Mouse (Mus musculus) cerebellum, postnatal 14 days (tissue): ENCODE data around the gene Hist1h3f.

ENCODE experiments used
- DNase-seq, 2 experiments: peaks; one replicate each; pipeline ENCODE4 v3.0.0; 2021; ENCODE audit warnings: mixed read lengths in 2 of 2

Gene Hist1h3f

GRCm38 (mm10) chr13:23518885-23519284 lies 25.0 kb upstream of the Hist1h3f start:
- DNase-seq: peak; percentile 87 to 88

GRCm38 (mm10) chr13:23519416-23519815 lies 24.4 kb upstream of the Hist1h3f start:
- DNase-seq: peak; percentile 82 to 83

- DNase-seq: peak; percentile 78 to 86
Observed at GRCm38 (mm10) chr13:23521703-23522102, 22.1 kb upstream of the Hist1h3f start.

GRCm38 (mm10) chr13:23523976-23524375 lies 19.9 kb upstream of the Hist1h3f start:
- no peak for DNase-seq

- DNase-seq: peak; percentile 85
Observed at GRCm38 (mm10) chr13:23524654-23525053, 19.2 kb upstream of the Hist1h3f start.

GRCm38 (mm10) chr13:23525901-23526300 lies 18.0 kb upstream of the Hist1h3f start:
- DNase-seq: no peak

- DNase-seq: peak; percentile 97
Observed at GRCm38 (mm10) chr13:23526312-23526711, 17.5 kb upstream of the Hist1h3f start.

GRCm38 (mm10) chr13:23529005-23529404 lies 14.8 kb upstream of the Hist1h3f start:
- DNase-seq: no peak

GRCm38 (mm10) chr13:23529480-23530165 lies 14.2 kb upstream of the Hist1h3f start:
- no peak for DNase-seq

- peak; percentile 75 to 80 for DNase-seq
Observed at GRCm38 (mm10) chr13:23530181-23530900, 13.5 kb upstream of the Hist1h3f start.

- DNase-seq: peak; percentile 97 to 99
Observed at GRCm38 (mm10) chr13:23530901-23531875, 12.7 kb upstream of the Hist1h3f start, which contains the start of gene Hist1h4h. Hist1h4h (plus strand) TSS chr13:23531050.

- DNase-seq: no peak
Observed at GRCm38 (mm10) chr13:23532262-23533075, 11.4 kb upstream of the Hist1h3f start.

- DNase-seq: peak; percentile 73 to 79
Observed at GRCm38 (mm10) chr13:23533560-23534367, 10.1 kb upstream of the Hist1h3f start, which contains the start of gene Hist1h2af. Hist1h2af (plus strand) TSS chr13:23533906.

- DNase-seq: no peak
Observed at GRCm38 (mm10) chr13:23534368-23535131, 9.3 kb upstream of the Hist1h3f start.

- peak; percentile 89 to 93 for DNase-seq
Observed at GRCm38 (mm10) chr13:23535137-23536075, 8.4 kb upstream of the Hist1h3f start, which contains the start of gene Hist1h3g. Hist1h3g (plus strand) TSS chr13:23535422.

GRCm38 (mm10) chr13:23536076-23536822 lies 7.6 kb upstream of the Hist1h3f start:
- DNase-seq: no peak

- no peak for DNase-seq
Observed at GRCm38 (mm10) chr13:23537006-23537710, 6.7 kb upstream of the Hist1h3f start.
